Mouse (Mus musculus): ENCODE results near the gene Rpp25l.
A peak's percentile ranks its signal among the peaks of the same experiment; 100 is the strongest.

DNA sequence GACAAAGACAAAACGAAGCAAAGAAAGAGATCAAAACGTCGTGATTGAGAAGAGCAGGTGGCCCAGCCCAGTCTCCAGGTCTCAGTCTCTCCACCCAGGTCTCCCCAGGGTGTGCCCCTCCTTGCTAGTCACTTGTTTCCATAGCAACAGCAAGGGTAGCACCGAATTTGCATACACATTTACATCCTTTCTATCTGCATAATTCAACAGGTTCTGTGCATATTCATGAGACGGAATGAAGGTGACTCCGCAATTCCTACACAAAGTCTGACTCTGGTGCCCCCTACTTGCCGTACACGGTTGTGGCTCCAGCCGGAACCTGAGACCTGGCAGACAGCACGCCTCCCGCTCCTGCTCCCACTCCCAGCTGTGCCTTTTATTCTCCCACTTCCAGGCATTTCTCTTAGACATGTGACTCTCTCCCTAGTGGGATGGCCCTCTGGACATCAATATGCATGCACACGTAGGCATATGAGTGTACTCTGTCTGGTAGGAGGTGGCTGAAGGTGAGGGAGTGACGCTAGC lies 6.3 kb downstream of the Rpp25l start:
- peak; percentile 72 for TF ChIP-seq CTCF (IDR thresholded peaks at IDR 0.05; ENCODE audit: low read depth, low read length)
- TF ChIP-seq POLR2A (IDR thresholded peaks at IDR 0.05; ENCODE audit: extremely low read depth, insufficient read depth, low read length): no peak

Data from liver, adult 2 months (tissue).